Mouse (Mus musculus) embryonic facial prominence, embryonic 10.5 days (tissue): ENCODE measurements around the gene Gpr183. TPM values are rescaled to one million over a fixed set of nuclear protein-coding genes. Genes with fewer than 3 reads are reported as not detected.

Source experiments
- DNase-seq: peaks from one replicate; pipeline ENCODE4 v3.0.0-alpha.2; 2017; ENCODE audit warnings: low spot score
- H3K27ac ChIP-seq: fragments of 300-500 bp; sonication (generic); replicated peaks from 2 replicates; pipeline ENCODE4 v1.5.1; 2016; ENCODE audit warnings: mild to moderate bottlenecking
- H3K27me3 ChIP-seq: fragments of 300-500 bp; sonication (generic); replicated peaks from 2 replicates; pipeline ENCODE4 v1.6.1; 2016; ENCODE audit warnings: low read depth, mild to moderate bottlenecking; ENCODE audit not compliant: poor library complexity, severe bottlenecking
- H3K36me3 ChIP-seq: fragments of 300-500 bp; sonication (generic); replicated peaks from 2 replicates; pipeline ENCODE4 v1.6.1; 2016; ENCODE audit warnings: mild to moderate bottlenecking, moderate library complexity
- H3K4me1 ChIP-seq: fragments of 300-500 bp; sonication (generic); 2 replicates; pipeline ENCODE4 v1.6.1; 2016
- H3K4me3 ChIP-seq: fragments of 300-500 bp; sonication (generic); 2 replicates; pipeline ENCODE4 v1.5.1; 2016; ENCODE audit warnings: mild to moderate bottlenecking, moderate library complexity
- H3K9me3 ChIP-seq: fragments of 300-500 bp; sonication (generic); 2 replicates; pipeline ENCODE4 v1.6.1; 2016; ENCODE audit warnings: mild to moderate bottlenecking
- WGBS: fragments of 180-500 bp; shearing (Covaris S2); methylation state at CpG from one replicate; pipeline ENCODE4 v1.1.7; 2016; 5-methylcytosine and 5-hydroxymethylcytosine counted together
- polyA plus RNA-seq: library from polyadenylated mRNA; unstranded; fragments of >200 nt; fragmentation: Nextera tagmentation; extraction: Ambion mirVana; gene quantifications from 2 replicates; pipeline ENCODE4 v1.2.1, GENCODE M21; 2016

The Gpr183 gene
- polyA plus RNA-seq, 1 experiment from 2014 or later = 2.4 TPM

GRCm38 (mm10) chr14:121949897-121950296 lies 15.1 kb downstream of the Gpr183 start:
- no peak for DNase-seq
- Histone ChIP-seq H3K4me3 (no peak overlapping the region), H3K27ac (no peak overlapping the region), H3K4me1 (no peaks in the 10 kb centered on the region), H3K9me3 (no peaks in the 10 kb centered on the region; the same call in 1 of the 2 replicates), H3K27me3 (no peaks in the 10 kb centered on the region), H3K36me3 (peaks cover 9% of the 10 kb centered on the region; the same call in 1 of the 2 replicates)
- 94% methylated on average over 5 of the region's 5 CpGs for WGBS

GRCm38 (mm10) chr14:121949436-121949835 lies 15.6 kb downstream of the Gpr183 start:
- H3K36me3 ChIP-seq = peaks cover 7% of the 10 kb centered on the region; the same call in 1 of the 2 replicates
- no peak overlapping the region for H3K4me3 ChIP-seq
- WGBS = 89% methylated on average over 3 of the region's 3 CpGs
- DNase-seq = no peak
- no peak overlapping the region for H3K27ac ChIP-seq
- no peaks in the 10 kb centered on the region for H3K4me1 ChIP-seq
- H3K27me3 ChIP-seq = no peaks in the 10 kb centered on the region
- H3K9me3 ChIP-seq = no peaks in the 10 kb centered on the region; the same call in 1 of the 2 replicates

- no peaks in the 10 kb centered on the region for H3K27me3 ChIP-seq
- no peak overlapping the region for H3K27ac ChIP-seq
- no peak overlapping the region for H3K4me3 ChIP-seq
- H3K9me3 ChIP-seq = peaks cover 4% of the 10 kb centered on the region; the same call in 1 of the 2 replicates
- WGBS = 82% methylated on average over 3 of the region's 3 CpGs
- no peaks in the 10 kb centered on the region for H3K36me3 ChIP-seq
- H3K4me1 ChIP-seq = no peaks in the 10 kb centered on the region
- no peak for DNase-seq
These were observed 17.0 kb downstream of the Gpr183 start for GRCm38 (mm10) chr14:121947966-121948365.

- 84% methylated on average over 8 of the region's 8 CpGs for WGBS
- Histone ChIP-seq H3K9me3 (peaks cover 7% of the 10 kb centered on the region; the same call in 1 of the 2 replicates), H3K36me3 (no peaks in the 10 kb centered on the region), H3K27ac (no peak overlapping the region), H3K4me1 (no peaks in the 10 kb centered on the region), H3K27me3 (no peaks in the 10 kb centered on the region), H3K4me3 (no peak overlapping the region)
- DNase-seq = no peak
These were observed 17.7 kb downstream of the Gpr183 start for GRCm38 (mm10) chr14:121947201-121947760.

GRCm38 (mm10) chr14:121946728-121947127 lies 18.3 kb downstream of the Gpr183 start:
- H3K27ac ChIP-seq = no peak overlapping the region
- H3K4me1 ChIP-seq = no peaks in the 10 kb centered on the region
- peaks cover 7% of the 10 kb centered on the region; the same call in 1 of the 2 replicates for H3K9me3 ChIP-seq
- H3K36me3 ChIP-seq = no peaks in the 10 kb centered on the region
- no peak overlapping the region for H3K4me3 ChIP-seq
- DNase-seq = no peak
- H3K27me3 ChIP-seq = no peaks in the 10 kb centered on the region
- WGBS = 73% methylated on average over 8 of the region's 8 CpGs

- 84% methylated on average over 5 of the region's 5 CpGs for WGBS
These were observed 18.9 kb downstream of the Gpr183 start for GRCm38 (mm10) chr14:121946131-121946530.

GRCm38 (mm10) chr14:121939582-121939981 lies 25.4 kb downstream of the Gpr183 start:
- Histone ChIP-seq H3K27me3 (no peaks in the 10 kb centered on the region), H3K4me1 (no peaks in the 10 kb centered on the region), H3K27ac (no peak overlapping the region), H3K36me3 (peaks cover 19% of the 10 kb centered on the region), H3K9me3 (peaks cover 7% of the 10 kb centered on the region; the same call in 1 of the 2 replicates), H3K4me3 (no peak overlapping the region)
- DNase-seq = no peak
- 90% methylated on average over 3 of the region's 3 CpGs for WGBS

More at GRCm38 (mm10) chr14:121946131-121946530, 18.9 kb downstream of the Gpr183 start:
- Histone ChIP-seq H3K4me3 (no peak overlapping the region), H3K4me1 (no peaks in the 10 kb centered on the region), H3K9me3 (peaks cover 7% of the 10 kb centered on the region; the same call in 1 of the 2 replicates), H3K27ac (no peak overlapping the region), H3K36me3 (no peaks in the 10 kb centered on the region), H3K27me3 (no peaks in the 10 kb centered on the region)
- DNase-seq = no peak

GRCm38 (mm10) chr14:121938256-121939191 lies 26.5 kb downstream of the Gpr183 start:
- H3K36me3 ChIP-seq = peaks cover 29% of the 10 kb centered on the region
- H3K4me1 ChIP-seq = no peaks in the 10 kb centered on the region
- H3K27me3 ChIP-seq = no peaks in the 10 kb centered on the region
- 93% methylated on average over 11 of the region's 11 CpGs for WGBS
- no peak overlapping the region for H3K27ac ChIP-seq
- H3K9me3 ChIP-seq = peaks cover 5% of the 10 kb centered on the region; the same call in 1 of the 2 replicates
- no peak for DNase-seq
- H3K4me3 ChIP-seq = no peak overlapping the region

GRCm38 (mm10) chr14:121937601-121938255 lies 27.3 kb downstream of the Gpr183 start:
- Histone ChIP-seq H3K27me3 (no peaks in the 10 kb centered on the region), H3K4me3 (no peak overlapping the region), H3K4me1 (no peaks in the 10 kb centered on the region), H3K27ac (no peak overlapping the region), H3K9me3 (peaks cover under 1% of the 10 kb centered on the region; the same call in 1 of the 2 replicates), H3K36me3 (peaks cover 31% of the 10 kb centered on the region)
- 86% methylated on average over 11 of the region's 11 CpGs for WGBS
- DNase-seq = no peak

- H3K27me3 ChIP-seq = no peaks in the 10 kb centered on the region
- H3K27ac ChIP-seq = no peak overlapping the region
- no peaks in the 10 kb centered on the region for H3K9me3 ChIP-seq
- WGBS = 77% methylated on average over 8 of the region's 8 CpGs
- H3K36me3 ChIP-seq = peaks cover 31% of the 10 kb centered on the region
- no peaks in the 10 kb centered on the region for H3K4me1 ChIP-seq
- H3K4me3 ChIP-seq = no peak overlapping the region
- no peak for DNase-seq
These were observed 28.1 kb downstream of the Gpr183 start for GRCm38 (mm10) chr14:121936856-121937255.

- H3K27me3 ChIP-seq = no peaks in the 10 kb centered on the region
- H3K27ac ChIP-seq = no peak overlapping the region
- no peak for DNase-seq
- WGBS = 95% methylated on average over 4 of the region's 4 CpGs
- H3K36me3 ChIP-seq = peaks cover 31% of the 10 kb centered on the region
- H3K4me1 ChIP-seq = peaks cover 4% of the 10 kb centered on the region
- H3K4me3 ChIP-seq = no peak overlapping the region
- H3K9me3 ChIP-seq = no peaks in the 10 kb centered on the region
These were observed 28.6 kb downstream of the Gpr183 start for GRCm38 (mm10) chr14:121936356-121936755.

- Histone ChIP-seq H3K4me3 (no peak overlapping the region), H3K27me3 (no peaks in the 10 kb centered on the region), H3K9me3 (no peaks in the 10 kb centered on the region), H3K4me1 (peaks cover 4% of the 10 kb centered on the region), H3K27ac (no peak overlapping the region), H3K36me3 (peaks cover 31% of the 10 kb centered on the region)
- DNase-seq = no peak
- 90% methylated on average over 5 of the region's 5 CpGs for WGBS
These were observed 30.4 kb downstream of the Gpr183 start for GRCm38 (mm10) chr14:121934597-121934946.
